Mouse (Mus musculus): Measurements from ENCODE around the gene Ergic2. TPM values are rescaled to one million over a fixed set of nuclear protein-coding genes. Genes with fewer than 3 reads are reported as not detected.

Gene Ergic2
- polyA plus RNA-seq, 1 experiment from 2014 or later: 148 TPM

- no peaks in the 10 kb centered on the region; the same call in 1 of the 2 replicates for H3K36me3 ChIP-seq (ENCODE audit: control insufficient read depth, insufficient read depth)
- no peaks in the 10 kb centered on the region for H3K4me1 ChIP-seq (ENCODE audit: control insufficient read depth, insufficient read depth, low read length)
- no peak overlapping the region for H3K27ac ChIP-seq (ENCODE audit: low read length)
- WGBS: 72% methylated on average over 7 of the region's 7 CpGs
- ATAC-seq (replicated peaks; ENCODE audit: extremely low read depth, insufficient read depth, low FRiP score): no peak
- no peak overlapping the region for H3K4me3 ChIP-seq (ENCODE audit: low read length)
- no peaks in the 10 kb centered on the region for H3K27me3 ChIP-seq (ENCODE audit: control insufficient read depth, insufficient read depth, low read length)
- H3K4me2 ChIP-seq (ENCODE audit: low read depth, low read length): no peak overlapping the region
- H3K9ac ChIP-seq (ENCODE audit: low read length): no peak overlapping the region
- H3K9me3 ChIP-seq (replicated peaks; ENCODE audit: control insufficient read depth, low read length): no peaks in the 10 kb centered on the region
These were observed 34.4 kb upstream of the Ergic2 start for GRCm38 (mm10) chr6:148246544-148246943.

GRCm38 (mm10) chr6:148244836-148245235, 32.7 kb upstream of the Ergic2 start:
- no peak for ATAC-seq (replicated peaks; ENCODE audit: extremely low read depth, insufficient read depth, low FRiP score)
- H3K36me3 ChIP-seq (ENCODE audit: control insufficient read depth, insufficient read depth): no peaks in the 10 kb centered on the region; the same call in 1 of the 2 replicates
- no peak overlapping the region for H3K9ac ChIP-seq (ENCODE audit: low read length)
- no peak overlapping the region for H3K4me2 ChIP-seq (ENCODE audit: low read depth, low read length)
- H3K4me1 ChIP-seq (ENCODE audit: control insufficient read depth, insufficient read depth, low read length): no peaks in the 10 kb centered on the region
- WGBS: 76% methylated on average over 1 of the region's 1 CpGs
- no peaks in the 10 kb centered on the region for H3K27me3 ChIP-seq (ENCODE audit: control insufficient read depth, insufficient read depth, low read length)
- H3K4me3 ChIP-seq (ENCODE audit: low read length): no peak overlapping the region
- H3K9me3 ChIP-seq (replicated peaks; ENCODE audit: control insufficient read depth, low read length): no peaks in the 10 kb centered on the region
- H3K27ac ChIP-seq (ENCODE audit: low read length): no peak overlapping the region

- H3K4me2 ChIP-seq (ENCODE audit: low read depth, low read length): no peak overlapping the region
- H3K4me1 ChIP-seq (ENCODE audit: control insufficient read depth, insufficient read depth, low read length): no peaks in the 10 kb centered on the region
- no peak for ATAC-seq (replicated peaks; ENCODE audit: extremely low read depth, insufficient read depth, low FRiP score)
- 55% methylated on average over 3 of the region's 3 CpGs for WGBS
- no peak overlapping the region for H3K27ac ChIP-seq (ENCODE audit: low read length)
- H3K9me3 ChIP-seq (replicated peaks; ENCODE audit: control insufficient read depth, low read length): no peaks in the 10 kb centered on the region
- no peak overlapping the region for H3K4me3 ChIP-seq (ENCODE audit: low read length)
- no peak overlapping the region for H3K9ac ChIP-seq (ENCODE audit: low read length)
- no peaks in the 10 kb centered on the region; the same call in 1 of the 2 replicates for H3K36me3 ChIP-seq (ENCODE audit: control insufficient read depth, insufficient read depth)
- H3K27me3 ChIP-seq (ENCODE audit: control insufficient read depth, insufficient read depth, low read length): no peaks in the 10 kb centered on the region
These were observed 30.1 kb upstream of the Ergic2 start for GRCm38 (mm10) chr6:148242304-148242703.

GRCm38 (mm10) chr6:148241685-148242084, 29.5 kb upstream of the Ergic2 start:
- Histone ChIP-seq H3K4me2 (ENCODE audit: low read depth, low read length) (no peak overlapping the region), H3K4me1 (ENCODE audit: control insufficient read depth, insufficient read depth, low read length) (no peaks in the 10 kb centered on the region), H3K27me3 (ENCODE audit: control insufficient read depth, insufficient read depth, low read length) (no peaks in the 10 kb centered on the region), H3K9me3 (replicated peaks; ENCODE audit: control insufficient read depth, low read length) (no peaks in the 10 kb centered on the region), H3K36me3 (ENCODE audit: control insufficient read depth, insufficient read depth) (no peaks in the 10 kb centered on the region; the same call in 1 of the 2 replicates), H3K4me3 (ENCODE audit: low read length) (no peak overlapping the region), H3K27ac (ENCODE audit: low read length) (no peak overlapping the region), H3K9ac (ENCODE audit: low read length) (no peak overlapping the region)
- ATAC-seq (replicated peaks; ENCODE audit: extremely low read depth, insufficient read depth, low FRiP score): no peak
- whole genome bisulfite sequencing: 63% methylated on average over 5 of the region's 5 CpGs

- H3K4me2 ChIP-seq (ENCODE audit: low read depth, low read length): no peak overlapping the region
- H3K4me3 ChIP-seq (ENCODE audit: low read length): no peak overlapping the region
- no peak overlapping the region for H3K27ac ChIP-seq (ENCODE audit: low read length)
- H3K9ac ChIP-seq (ENCODE audit: low read length): no peak overlapping the region
- ATAC-seq (replicated peaks; ENCODE audit: extremely low read depth, insufficient read depth, low FRiP score): no peak
- H3K36me3 ChIP-seq (ENCODE audit: control insufficient read depth, insufficient read depth): no peaks in the 10 kb centered on the region
- no peaks in the 10 kb centered on the region for H3K27me3 ChIP-seq (ENCODE audit: control insufficient read depth, insufficient read depth, low read length)
- 93% methylated on average over 1 of the region's 1 CpGs for WGBS
- no peaks in the 10 kb centered on the region for H3K4me1 ChIP-seq (ENCODE audit: control insufficient read depth, insufficient read depth, low read length)
- H3K9me3 ChIP-seq (replicated peaks; ENCODE audit: control insufficient read depth, low read length): no peaks in the 10 kb centered on the region
These were observed 27.1 kb upstream of the Ergic2 start for GRCm38 (mm10) chr6:148239311-148239710.

GRCm38 (mm10) chr6:148237453-148237852, 25.3 kb upstream of the Ergic2 start:
- Histone ChIP-seq H3K27me3 (ENCODE audit: control insufficient read depth, insufficient read depth, low read length) (no peaks in the 10 kb centered on the region), H3K9me3 (replicated peaks; ENCODE audit: control insufficient read depth, low read length) (no peaks in the 10 kb centered on the region), H3K27ac (ENCODE audit: low read length) (no peak overlapping the region), H3K36me3 (ENCODE audit: control insufficient read depth, insufficient read depth) (no peaks in the 10 kb centered on the region), H3K9ac (ENCODE audit: low read length) (no peak overlapping the region), H3K4me1 (ENCODE audit: control insufficient read depth, insufficient read depth, low read length) (no peaks in the 10 kb centered on the region), H3K4me2 (ENCODE audit: low read depth, low read length) (no peak overlapping the region), H3K4me3 (ENCODE audit: low read length) (no peak overlapping the region)
- 35% methylated on average over 5 of the region's 5 CpGs for WGBS
- no peak for ATAC-seq (replicated peaks; ENCODE audit: extremely low read depth, insufficient read depth, low FRiP score)

- no peaks in the 10 kb centered on the region for H3K4me1 ChIP-seq (ENCODE audit: control insufficient read depth, insufficient read depth, low read length)
- no peak overlapping the region for H3K4me3 ChIP-seq (ENCODE audit: low read length)
- 67% methylated on average over 3 of the region's 3 CpGs for WGBS
- H3K27ac ChIP-seq (ENCODE audit: low read length): no peak overlapping the region
- no peak overlapping the region for H3K9ac ChIP-seq (ENCODE audit: low read length)
- no peaks in the 10 kb centered on the region for H3K9me3 ChIP-seq (replicated peaks; ENCODE audit: control insufficient read depth, low read length)
- H3K36me3 ChIP-seq (ENCODE audit: control insufficient read depth, insufficient read depth): no peaks in the 10 kb centered on the region
- no peak overlapping the region for H3K4me2 ChIP-seq (ENCODE audit: low read depth, low read length)
- H3K27me3 ChIP-seq (ENCODE audit: control insufficient read depth, insufficient read depth, low read length): no peaks in the 10 kb centered on the region
- no peak for ATAC-seq (replicated peaks; ENCODE audit: extremely low read depth, insufficient read depth, low FRiP score)
These were observed 22.1 kb upstream of the Ergic2 start for GRCm38 (mm10) chr6:148234105-148234828.

- no peak overlapping the region for H3K9ac ChIP-seq (ENCODE audit: low read length)
- whole genome bisulfite sequencing: 65% methylated on average over 3 of the region's 3 CpGs
- no peaks in the 10 kb centered on the region for H3K9me3 ChIP-seq (replicated peaks; ENCODE audit: control insufficient read depth, low read length)
- no peak for ATAC-seq (replicated peaks; ENCODE audit: extremely low read depth, insufficient read depth, low FRiP score)
- H3K4me1 ChIP-seq (ENCODE audit: control insufficient read depth, insufficient read depth, low read length): no peaks in the 10 kb centered on the region
- no peaks in the 10 kb centered on the region for H3K36me3 ChIP-seq (ENCODE audit: control insufficient read depth, insufficient read depth)
- no peak overlapping the region for H3K4me2 ChIP-seq (ENCODE audit: low read depth, low read length)
- H3K4me3 ChIP-seq (ENCODE audit: low read length): no peak overlapping the region
- H3K27me3 ChIP-seq (ENCODE audit: control insufficient read depth, insufficient read depth, low read length): no peaks in the 10 kb centered on the region
- no peak overlapping the region for H3K27ac ChIP-seq (ENCODE audit: low read length)
These were observed 15.4 kb upstream of the Ergic2 start for GRCm38 (mm10) chr6:148227542-148227941.

GRCm38 (mm10) chr6:148222686-148223085, 10.5 kb upstream of the Ergic2 start:
- no peak overlapping the region for H3K4me3 ChIP-seq (ENCODE audit: low read length)
- no peaks in the 10 kb centered on the region for H3K36me3 ChIP-seq (ENCODE audit: control insufficient read depth, insufficient read depth)
- WGBS: 69% methylated on average over 2 of the region's 2 CpGs
- ATAC-seq (replicated peaks; ENCODE audit: extremely low read depth, insufficient read depth, low FRiP score): no peak
- H3K27ac ChIP-seq (ENCODE audit: low read length): no peak overlapping the region
- no peaks in the 10 kb centered on the region for H3K4me1 ChIP-seq (ENCODE audit: control insufficient read depth, insufficient read depth, low read length)
- no peak overlapping the region for H3K4me2 ChIP-seq (ENCODE audit: low read depth, low read length)
- H3K27me3 ChIP-seq (ENCODE audit: control insufficient read depth, insufficient read depth, low read length): no peaks in the 10 kb centered on the region
- no peaks in the 10 kb centered on the region for H3K9me3 ChIP-seq (replicated peaks; ENCODE audit: control insufficient read depth, low read length)
- H3K9ac ChIP-seq (ENCODE audit: low read length): no peak overlapping the region

All from heart, embryonic 16.5 days (tissue).